Mouse (Mus musculus) kidney, adult 9 months (tissue): ENCODE results near the gene Runx3.

Experiments
- DNase-seq: peaks from one replicate; pipeline ENCODE4 v3.0.0; 2022

The Runx3 gene

DNA sequence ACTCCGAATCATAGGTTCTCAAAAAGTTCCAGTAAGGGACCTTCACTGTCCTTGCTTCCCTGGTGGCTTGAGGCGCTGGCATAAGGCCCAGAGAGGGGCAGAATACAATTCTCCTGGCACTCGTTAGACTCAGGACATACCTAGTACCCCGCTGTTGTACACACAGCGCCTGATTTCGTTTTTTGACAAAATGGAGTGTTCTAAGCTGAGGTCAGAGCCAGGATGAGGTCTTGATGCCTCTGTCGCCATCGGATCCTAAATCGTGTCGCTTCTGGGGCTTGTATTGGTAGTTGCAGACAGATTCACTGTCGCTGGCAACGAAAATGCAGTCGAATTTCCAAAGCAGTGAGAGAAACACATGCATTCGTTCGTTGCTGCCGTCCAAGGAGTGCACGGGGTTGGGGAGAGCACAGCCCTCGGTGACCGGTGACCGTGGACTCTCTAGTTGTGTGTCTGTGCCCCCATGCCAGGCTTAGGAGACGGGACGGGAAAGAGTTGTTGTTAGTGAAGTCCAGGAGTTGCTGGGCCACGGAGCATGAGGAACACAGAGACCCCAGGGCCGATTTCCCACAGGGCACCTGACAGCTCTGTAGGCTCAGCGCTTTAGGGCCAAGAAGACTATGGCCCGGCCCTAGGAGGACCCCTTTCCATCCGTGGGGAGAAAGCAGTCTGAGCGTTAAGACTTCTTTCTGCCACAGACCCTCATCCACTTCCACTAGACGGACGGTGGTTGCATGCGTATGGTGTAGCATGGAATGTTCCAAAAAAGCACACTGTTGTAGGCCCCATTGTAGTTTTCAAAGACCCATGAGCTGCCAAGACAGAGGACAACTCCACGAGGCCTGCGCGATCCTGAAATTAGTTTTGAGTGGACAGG is 30.9 kb downstream of the Runx3 start:
- DNase-seq = no peak

- no peak for DNase-seq
Measured at GRCm38 (mm10) chr4:135151988-135152594, 31.6 kb downstream of the Runx3 start.

- no peak for DNase-seq
Measured at GRCm38 (mm10) chr4:135152834-135153259, 32.4 kb downstream of the Runx3 start.

DNA sequence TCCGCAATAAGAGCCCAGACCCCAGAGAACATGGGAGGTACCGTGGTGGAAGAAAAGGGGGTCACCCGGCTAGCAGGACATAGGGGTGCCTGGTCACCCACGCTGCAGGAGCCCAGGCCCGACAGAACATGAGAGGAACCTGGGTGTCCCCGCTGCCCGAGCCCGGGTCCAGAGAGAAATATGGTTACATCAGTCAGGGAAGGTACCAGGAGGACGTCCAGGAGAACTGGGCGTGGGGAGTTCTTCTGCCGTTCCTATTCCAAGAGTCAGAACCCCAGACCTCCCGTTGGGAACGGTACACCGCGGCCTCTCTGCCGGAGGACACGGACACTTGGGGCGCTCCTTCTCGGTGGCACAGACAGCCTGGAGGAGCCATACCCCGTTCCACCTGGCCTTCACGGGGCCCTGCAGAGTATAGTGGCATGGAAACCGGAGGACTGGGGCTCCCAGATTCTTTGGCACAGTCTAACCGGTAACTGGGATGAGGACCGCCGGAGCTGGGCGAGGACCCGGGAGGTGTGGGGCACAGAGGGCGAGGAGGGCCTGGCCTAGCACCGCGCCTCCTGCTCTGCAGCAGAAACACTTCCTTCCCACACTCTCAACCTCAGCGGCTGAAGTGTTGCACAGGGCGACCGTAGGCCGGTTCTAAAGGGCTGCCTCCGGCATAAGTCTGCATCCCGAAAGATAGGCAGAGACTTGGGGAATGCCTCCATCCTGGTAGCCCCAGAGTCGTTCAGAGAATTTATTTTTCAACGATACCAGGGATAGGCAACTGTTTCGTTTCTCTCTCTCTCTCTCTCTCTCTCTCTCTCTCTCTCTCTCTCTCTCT is 33.0 kb downstream of the Runx3 start:
- DNase-seq = no peak

DNA sequence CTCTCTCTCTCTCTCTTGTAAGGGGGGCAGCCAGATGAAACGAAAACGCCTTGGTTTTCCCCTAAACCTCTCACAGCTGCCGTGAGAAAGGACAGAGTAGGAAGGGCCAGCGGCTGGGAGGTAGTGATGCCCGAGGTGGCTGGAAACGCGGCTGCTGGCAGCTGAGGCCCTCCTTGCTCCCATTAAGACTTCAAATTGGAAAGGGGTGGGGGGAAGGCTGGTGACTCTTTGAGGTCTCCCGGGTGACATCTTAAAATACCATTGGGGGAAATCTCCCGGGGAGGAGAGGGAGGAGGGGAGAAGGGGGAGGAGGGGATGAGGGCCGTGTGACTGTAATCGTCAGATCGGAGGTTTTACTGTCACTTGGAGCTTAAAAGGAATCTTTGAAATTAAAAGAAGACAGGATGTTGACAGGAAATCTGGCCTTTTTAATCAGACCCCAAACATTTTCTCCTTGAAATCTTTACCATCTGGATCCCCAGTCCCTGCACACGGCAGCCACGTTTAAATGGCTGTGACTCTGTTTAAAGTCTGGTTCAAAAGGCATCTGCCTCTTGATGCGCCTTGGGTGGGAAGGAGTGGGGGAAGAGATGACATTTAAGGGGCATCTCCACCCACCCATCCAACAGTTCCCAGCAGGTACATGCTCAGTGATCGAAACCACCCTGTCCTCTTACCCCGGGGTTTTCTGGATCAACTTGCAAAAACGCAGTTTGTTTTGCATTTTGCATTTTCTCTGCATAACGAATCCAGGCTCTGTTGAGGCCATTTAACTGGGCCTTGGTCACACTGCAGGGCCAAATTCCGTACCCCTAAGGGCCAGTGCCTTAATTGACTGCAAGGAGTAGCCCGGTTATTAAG is 33.9 kb downstream of the Runx3 start:
- DNase-seq = no peak

DNA sequence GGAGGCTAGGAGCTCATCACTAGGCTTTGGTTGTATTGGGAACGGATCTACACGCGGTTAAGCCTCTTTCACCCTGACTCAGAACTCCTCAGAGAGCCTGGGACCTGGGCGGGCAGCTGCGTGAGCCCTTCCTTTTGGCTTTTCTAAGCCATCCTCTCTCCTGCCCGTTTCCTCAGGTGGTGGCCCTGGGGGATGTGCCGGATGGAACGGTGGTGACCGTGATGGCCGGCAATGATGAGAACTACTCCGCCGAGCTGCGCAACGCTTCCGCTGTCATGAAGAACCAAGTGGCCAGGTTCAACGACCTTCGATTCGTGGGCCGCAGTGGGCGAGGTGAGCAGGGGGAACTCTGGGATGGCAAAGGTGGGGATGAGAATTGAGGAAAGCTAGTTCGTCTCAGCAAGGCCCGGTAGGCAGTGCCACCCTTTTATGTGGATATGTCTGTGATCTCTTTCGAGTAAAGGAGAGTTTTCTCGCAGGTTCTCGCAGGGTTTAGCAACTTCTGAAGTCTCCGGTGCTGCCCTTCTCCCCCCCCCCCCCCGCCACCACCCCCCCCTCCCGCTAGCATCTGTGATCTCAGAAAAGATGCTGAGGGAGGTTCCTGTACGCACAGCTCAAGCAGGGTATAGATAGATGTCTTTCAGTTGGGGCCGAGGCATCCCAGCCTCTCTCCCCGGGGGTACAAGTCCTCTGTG is 34.8 kb downstream of the Runx3 start:
- DNase-seq = no peak

DNA sequence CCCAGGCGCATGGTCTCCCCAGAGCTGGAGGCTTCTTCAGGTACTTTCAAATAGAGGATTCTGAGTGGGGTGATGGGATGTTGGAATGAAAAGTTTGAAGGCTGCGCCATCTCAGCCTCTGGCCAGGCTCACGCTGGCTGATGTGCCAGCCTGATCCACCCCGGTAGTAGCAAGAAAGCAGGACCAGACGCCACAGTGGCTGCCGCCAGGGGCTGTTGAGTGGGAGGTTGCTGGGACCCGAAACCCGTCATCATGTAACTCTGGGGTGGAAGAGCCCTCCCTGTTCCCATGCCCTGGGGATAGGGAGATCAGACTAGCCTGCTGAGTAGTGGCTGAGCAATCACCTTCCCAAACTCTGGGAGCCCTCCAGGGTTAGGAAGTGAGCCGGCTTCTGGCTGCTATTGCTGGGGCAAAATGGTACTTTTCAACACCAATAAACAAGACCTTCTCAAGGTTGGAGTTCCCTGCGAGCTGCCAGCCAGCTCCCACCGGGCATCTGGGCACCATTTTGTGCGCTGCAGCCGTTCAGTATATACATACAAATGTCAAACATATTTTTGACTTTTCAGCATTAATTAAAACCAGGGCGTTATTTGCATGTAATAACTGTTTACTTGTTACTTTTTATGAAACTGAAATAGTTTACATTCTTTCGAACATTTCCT is 35.5 kb downstream of the Runx3 start:
- DNase-seq = no peak

- DNase-seq = no peak
Measured at GRCm38 (mm10) chr4:135156531-135156930, 36.1 kb downstream of the Runx3 start.

DNA sequence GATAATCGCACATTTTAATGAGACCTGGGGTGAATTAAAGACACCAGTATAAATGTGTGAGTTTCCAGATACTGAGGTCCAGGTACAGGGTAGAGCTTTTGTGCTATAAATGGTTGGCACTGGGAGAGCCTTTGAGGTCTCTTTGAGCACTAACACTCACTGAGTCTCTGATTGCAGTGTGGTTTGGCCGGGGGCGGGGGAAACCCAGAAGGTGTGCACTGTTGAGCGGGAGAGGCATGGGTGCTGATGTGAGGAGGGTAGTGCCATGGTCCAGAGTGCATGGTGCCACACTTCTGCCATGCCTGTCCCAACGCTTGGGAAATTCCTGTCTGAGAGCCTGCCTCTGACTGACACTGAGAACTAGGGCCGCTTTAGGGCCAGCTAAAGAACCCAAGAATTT is 36.9 kb downstream of the Runx3 start:
- no peak for DNase-seq

DNA sequence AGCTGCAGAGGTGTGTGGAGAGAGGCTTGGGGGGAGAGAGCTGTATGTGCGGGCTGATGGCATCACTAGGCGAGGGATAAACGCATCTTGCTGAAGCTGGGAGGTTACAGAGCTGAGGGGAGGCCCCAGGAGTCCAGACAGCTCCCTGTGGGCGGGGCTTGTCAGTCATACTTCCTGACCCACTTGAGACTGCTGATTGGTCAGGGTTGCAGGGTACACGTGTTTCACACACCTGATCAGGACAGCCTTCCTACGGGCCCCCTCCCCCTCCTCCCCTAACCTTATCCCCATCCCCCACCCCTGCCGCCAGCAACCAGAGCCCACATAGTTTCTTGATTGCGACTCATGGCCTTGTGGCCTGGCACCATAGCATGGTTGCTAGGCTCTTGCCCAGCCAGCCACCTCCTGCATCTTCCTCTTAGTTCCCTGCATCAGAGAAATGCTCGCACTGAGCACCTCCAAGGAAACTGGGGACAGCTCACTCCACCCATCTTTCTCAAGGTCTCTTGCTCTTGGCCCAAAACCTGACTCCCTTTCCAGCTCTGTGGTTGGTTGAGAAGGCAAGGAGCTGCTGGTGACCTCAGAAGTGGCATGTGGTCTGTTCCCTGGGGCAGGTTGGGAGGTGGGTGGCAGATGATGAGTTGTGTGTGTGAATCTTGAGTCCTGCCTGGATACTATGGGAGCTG is 38.4 kb downstream of the Runx3 start:
- no peak for DNase-seq

GRCm38 (mm10) chr4:135159663-135160062 is 39.2 kb downstream of the Runx3 start:
- no peak for DNase-seq

- no peak for DNase-seq
Measured at GRCm38 (mm10) chr4:135160168-135160567, 39.7 kb downstream of the Runx3 start.

- DNase-seq = no peak
Measured at GRCm38 (mm10) chr4:135161441-135161840, 41.0 kb downstream of the Runx3 start.

GRCm38 (mm10) chr4:135165761-135166160 is 45.3 kb downstream of the Runx3 start:
- DNase-seq = no peak

- DNase-seq = no peak
Measured at GRCm38 (mm10) chr4:135166413-135167225, 46.2 kb downstream of the Runx3 start.

DNA sequence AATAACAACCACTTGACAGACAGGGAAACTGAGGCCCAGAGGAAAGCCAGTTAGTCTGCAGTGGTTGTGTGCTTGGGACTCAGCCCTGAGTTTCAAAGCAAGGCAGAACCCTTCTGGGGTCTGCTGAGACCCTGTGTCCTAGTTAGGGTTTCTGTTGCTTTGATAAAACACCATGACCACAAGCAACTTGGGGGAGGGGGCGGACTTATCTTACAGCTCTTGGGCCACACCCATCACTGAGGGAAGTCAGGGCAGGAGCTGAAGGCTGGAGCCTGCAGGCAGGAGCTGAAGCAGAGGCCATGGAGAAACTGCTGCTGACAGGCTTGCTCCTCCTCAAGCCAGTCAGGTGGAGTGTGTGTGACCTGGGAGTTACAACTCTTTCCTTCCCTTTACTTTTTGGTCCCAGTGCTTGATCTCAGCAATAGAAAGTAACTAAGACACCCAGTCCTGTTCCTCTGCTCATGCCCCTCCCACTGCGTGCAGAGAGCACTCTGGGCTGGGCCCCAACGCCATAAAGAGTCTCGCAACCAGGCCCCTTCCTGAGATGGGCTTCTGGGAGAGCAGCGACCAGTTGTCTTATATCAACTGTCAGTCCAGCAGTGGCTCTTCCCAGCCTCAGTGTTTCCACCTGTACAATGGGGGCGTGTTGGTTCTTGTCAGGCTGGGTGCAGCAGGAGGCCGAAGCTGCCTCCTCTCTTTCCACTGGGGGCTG is 47.5 kb downstream of the Runx3 start:
- DNase-seq = no peak

DNA sequence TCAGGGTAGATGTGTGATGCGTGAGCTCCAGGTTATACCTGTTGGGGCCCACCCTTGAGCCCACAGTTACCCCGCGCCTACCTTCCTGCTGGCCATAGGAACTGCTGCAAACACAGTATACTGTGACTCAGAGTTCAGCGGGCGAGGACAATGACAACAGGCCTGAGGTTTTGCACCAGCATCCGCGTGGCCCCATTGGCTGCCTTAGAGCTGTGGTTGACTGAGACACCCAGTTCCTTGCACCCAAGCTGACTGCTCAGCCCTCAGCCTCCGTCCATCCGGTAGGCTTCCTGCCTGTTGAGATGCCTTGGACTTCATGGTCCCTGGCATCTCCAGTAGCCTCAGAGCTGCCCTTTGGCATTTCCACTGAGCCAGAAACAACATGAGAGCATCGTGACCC is 48.6 kb downstream of the Runx3 start:
- no peak for DNase-seq

- no peak for DNase-seq
Measured at GRCm38 (mm10) chr4:135169501-135169900, 49.0 kb downstream of the Runx3 start.

DNA sequence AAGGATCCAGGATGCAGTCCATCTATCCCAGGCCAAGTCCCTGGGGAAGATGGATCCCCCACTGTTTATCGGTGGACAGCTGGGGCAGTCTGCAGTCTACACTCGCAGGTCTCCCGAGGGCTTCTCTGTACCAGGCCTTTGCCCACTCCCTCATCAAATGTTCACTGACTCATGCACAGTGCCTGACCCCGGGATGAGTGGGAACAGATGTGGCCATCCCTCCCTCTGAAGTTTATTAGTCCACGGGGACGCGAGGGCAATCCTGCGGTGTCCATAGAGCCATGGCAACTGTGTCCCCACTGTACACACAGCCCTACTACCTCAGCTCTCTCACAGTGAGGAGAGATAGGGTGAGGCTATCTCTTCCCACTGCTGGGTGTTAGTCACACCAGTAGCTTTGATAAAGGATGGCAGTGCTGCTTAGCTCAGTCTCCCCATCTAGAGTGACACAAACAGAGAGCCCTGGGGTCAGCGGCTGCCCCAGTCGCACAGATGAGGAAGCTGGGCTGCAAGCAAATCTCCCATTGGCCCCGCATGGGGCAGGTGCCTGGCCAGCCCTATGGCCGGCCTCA is 50.9 kb downstream of the Runx3 start:
- DNase-seq = no peak
